Mouse (Mus musculus) layer of hippocampus, postnatal 14 days (tissue): ENCODE data around the gene Rhbdl2. TPM values are rescaled to one million over a fixed set of nuclear protein-coding genes. Genes with fewer than 3 reads are reported as not detected.

Experiments
- DNase-seq, 2 experiments: peaks; one replicate each; pipeline ENCODE4 v3.0.0; 2021 to 2022; ENCODE audit warnings: low spot score in 2 of 2, mixed read lengths in 1 of 2
- long read RNA-seq, 2 experiments: library from polyadenylated mRNA; stranded (forward); transcript quantifications; one replicate each; pipeline ENCODE4 v2.0.0; 2021
- total RNA-seq, 2 experiments: library from RNA; stranded (reverse); gene quantifications; 2 replicates each; pipeline ENCODE4 v1.2.3; 2021

Rhbdl2 gene
- 1 to 10 TPM; 1.7 TPM for total RNA-seq
- long read RNA-seq, experiment 1, partial matches to known transcripts, result 0 of 1 reads
- long read RNA-seq, experiment 1, other reads (novel, unspliced or antisense), result 1 of 1 reads
- long read RNA-seq, experiment 2, partial matches to known transcripts, result 0 of 3 reads
- long read RNA-seq, experiment 2, other reads (novel, unspliced or antisense), result 1 of 3 reads

DNA sequence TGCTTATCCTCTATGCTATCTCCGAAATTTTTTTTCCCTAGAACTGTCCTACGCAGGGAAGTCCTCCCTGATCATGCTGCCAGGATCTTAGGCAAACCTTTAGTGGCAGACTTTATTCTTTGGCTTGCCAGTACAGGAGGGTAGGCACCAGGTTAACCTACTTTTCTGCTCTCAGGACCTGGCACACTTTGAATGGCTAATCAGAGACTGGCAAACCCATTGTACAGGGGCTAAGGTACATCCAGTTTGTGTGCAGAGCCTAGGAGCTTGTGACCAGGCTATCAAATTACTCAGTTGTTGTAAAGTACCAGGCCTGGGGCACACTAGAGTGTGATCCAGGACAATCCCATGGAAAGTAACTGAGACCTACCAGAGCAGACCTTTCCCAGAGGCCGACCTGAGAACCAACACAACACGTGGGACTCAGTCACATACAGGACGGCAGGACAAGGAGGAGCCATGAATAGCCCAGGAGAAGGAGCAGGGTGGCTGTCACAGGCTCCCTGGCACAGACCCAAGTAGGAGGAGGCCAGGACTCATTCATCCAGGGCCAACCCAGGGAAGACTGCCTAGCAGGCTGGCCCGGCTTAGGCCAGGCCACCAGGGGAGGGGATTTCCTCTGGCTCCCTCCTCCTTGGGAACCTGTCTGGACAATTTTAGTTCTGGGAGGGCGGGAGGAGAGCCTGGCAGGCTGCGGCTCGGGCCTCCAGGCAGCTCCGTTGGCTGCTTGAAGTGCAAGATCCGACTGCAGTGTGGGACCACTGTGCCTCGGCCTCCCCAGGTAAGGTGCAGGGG, at the start of gene Rhbdl2:
TSS of gene Rhbdl2 (plus strand) at position 684 of the 795 bp plus-strand sequence.
- DNase-seq, result peak; percentile 52 to 68

- no peak for DNase-seq
Measured at GRCm38 (mm10) chr4:123738708-123739107, 49.0 kb upstream of the Rhbdl2 start.

DNA sequence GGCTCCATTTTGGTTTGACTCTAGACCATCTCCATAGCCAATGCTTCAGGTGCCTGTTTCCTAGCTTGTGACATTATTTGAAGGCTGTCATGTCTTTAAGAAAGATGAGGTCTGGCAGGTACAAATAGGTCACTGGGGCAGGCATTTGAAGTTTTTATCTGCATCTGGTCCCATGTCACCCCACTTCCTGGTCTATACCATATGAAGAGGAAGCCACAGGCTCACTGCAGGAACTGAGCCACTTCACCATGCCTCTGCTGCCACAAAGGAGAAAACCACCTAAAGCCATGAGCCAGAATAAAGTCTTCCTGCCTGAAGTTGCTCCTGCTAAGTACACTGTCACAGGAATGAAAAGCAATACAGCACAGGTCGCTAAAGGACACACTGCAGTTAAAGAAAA, 44.8 kb upstream of the Rhbdl2 start:
- DNase-seq, result no peak

DNA sequence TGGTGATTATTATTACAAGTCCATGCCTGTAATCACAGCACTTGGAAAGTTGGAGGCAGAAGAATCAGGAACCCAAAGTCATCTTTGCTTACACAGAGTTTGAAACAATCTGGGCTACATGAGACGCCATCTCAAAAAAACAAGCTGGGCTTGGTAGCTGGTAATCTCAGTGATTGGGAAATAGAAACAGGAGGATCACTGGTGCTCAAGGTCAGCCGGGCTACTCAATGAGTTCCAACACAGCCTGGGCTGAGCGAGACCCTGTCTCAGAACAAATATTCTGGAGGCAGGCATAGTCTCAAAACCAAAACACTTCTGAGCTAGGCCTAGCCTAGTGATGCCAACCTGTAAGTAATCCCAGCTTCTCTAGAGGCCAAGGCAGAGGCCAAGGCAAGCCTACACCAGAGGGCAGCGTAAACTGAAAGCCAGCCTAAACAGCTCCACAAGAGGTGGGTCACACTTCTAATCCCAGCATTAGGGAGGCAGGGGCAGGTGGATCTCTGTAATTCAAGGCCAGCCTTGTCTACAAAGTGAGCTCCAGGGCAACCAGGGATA, 42.4 kb upstream of the Rhbdl2 start:
- no peak for DNase-seq

DNA sequence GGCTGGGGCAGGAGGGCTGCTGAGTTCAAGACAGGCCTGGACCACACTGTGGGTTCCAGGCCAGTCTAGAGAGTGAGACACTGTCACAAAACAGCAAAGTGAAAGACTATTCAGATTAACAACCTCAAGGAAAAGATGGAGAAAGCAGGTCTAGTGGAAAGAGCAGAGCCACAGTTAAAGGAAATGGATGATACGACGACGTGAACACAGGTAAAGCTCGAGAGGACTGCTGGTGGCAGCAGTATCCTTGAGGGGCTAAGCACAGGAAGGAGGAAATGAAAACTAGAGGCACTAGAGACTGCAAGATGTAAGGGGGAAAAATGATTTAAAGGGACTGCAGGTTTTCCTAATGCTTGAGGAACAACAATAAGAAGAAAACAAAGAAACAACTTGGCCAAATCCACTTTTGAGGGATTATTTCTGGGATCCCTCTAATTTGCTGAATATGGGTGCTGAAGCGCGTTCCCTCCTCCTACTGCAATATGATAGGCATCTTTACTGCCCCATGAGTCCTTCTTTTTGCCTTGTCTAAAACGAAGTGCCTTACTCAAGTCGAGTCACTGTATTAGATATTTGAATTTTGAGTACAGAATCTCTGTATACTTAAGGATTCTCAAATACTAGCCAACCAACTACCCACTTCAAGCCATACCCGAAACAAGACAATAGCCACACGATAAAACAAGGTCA, 38.8 kb upstream of the Rhbdl2 start:
- DNase-seq, result no peak

DNA sequence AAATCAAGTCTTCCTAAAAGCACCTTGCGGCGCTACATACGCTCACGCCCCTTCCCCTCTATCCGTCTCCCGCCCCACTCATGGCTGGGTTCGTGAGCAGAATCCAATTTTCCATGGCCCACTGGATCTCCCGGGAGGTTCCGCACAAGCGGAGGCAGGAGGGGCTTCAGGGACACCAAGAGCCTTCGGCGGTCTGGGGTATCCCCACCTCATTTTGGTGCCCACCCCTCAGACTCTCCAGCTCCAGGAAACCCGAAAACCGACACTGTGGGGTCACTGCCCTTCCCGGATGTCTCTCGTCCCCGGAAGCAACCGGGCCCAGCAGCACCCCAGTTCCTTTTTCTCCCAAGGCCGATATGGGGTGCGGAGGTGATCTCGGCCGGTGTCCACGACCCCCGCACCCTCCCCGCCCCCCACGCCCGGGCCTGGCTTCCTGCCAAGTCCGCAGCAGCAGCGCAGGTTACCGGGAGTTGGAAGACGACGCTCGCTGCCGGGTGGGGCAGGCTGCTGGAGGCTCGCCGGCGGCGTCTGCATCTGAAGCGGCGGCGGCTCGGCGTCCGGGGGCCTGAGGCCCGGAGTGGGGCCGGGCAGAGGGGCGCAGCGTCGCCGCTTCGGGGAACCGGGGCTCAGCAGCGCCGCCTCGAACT, 38.1 kb upstream of the Rhbdl2 start:
- peak; percentile 21 to 29 for DNase-seq

- DNase-seq, result peak; percentile 96 to 98
Measured at GRCm38 (mm10) chr4:123750152-123750651, 37.5 kb upstream of the Rhbdl2 start, which contains the start of gene Akirin1. Gene Akirin1 (minus strand): TSS chr4:123750345.

DNA sequence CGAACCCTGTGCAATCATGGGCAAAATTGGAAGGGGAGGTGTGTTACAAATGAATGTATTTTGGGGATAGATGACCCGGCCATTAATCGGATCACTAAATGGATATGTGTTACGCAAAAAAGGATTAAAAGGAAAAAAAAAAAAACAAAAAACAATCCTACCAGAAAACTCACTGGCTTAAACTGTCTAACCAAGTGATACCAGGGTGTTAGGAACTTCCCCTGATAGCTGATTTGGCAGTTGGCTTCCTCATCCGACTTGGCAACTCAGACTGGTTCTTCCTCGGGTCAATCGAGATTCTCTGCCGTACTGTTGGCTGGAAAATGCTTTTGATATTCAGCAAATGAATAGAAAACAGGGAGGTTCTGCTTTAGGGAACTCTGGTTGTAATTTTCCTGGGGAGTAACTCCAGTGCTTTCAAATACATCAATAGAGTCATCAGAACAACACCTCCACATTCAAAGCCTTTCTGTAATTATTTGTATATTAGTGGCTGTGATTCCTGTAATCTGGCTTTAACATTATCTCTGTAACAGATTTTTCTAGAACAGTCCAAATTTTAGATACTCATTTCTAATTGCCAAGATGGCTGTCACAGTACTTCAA, 36.9 kb upstream of the Rhbdl2 start:
- peak; percentile 25 to 61 for DNase-seq

DNA sequence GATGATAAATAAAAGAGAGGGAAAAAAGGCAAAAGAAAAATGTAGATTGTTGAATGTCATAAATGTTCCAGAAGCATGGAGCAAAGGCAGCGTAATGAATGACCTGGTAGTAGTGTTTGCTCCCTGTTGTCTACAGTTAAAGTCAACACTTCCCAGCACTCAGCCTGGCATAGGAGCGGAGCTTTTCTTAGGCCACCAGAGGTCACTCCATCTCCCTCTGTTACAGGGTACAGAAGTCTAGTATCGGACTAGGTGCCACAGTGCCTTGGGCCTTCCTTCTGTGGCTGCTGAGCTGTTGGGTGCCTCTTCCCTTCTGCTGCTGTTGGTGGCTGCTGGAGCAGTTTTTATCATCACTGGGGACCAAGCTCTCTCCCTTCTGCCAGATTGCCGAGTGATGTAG, 29.4 kb upstream of the Rhbdl2 start:
- DNase-seq, result no peak

DNA sequence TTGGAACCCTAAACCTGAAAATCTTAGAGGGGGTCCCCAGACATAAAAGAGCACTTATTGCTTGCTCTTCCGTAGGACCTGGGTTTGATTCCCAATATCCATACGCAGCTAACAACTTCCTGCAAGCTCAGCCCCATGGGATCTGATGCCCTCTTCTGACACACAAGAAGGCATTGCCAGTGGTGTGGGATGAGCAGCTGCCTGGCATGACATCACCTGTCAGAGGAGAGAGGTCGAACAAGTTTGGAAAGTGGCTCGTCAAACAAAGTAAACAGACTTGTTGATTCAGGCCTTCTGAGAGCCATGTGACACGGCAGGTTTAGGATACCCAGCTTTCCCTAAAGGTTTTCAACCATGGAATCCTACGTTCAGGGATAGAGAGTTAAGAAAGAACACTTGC, 22.6 kb upstream of the Rhbdl2 start:
- no peak for DNase-seq

DNA sequence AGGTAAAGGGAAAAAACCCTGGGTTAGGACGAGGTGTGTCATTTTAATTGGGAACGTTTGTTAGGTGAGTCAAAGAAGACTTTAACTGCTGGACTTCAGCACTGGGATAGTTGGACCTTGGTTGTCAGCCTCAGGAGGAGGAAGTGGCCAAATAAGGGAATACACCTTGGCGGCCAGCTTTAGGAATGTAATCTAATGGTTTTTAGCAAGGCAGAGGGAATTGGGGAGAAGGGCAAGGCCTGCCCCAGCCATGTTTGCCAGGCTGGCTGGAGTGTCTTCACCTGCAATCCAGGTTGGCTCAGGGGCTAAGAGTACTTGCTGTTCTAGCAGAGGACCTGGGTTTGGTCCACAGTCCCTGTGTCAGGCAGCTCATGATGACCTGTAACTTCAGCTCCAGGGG, 19.9 kb upstream of the Rhbdl2 start:
- no peak for DNase-seq

DNA sequence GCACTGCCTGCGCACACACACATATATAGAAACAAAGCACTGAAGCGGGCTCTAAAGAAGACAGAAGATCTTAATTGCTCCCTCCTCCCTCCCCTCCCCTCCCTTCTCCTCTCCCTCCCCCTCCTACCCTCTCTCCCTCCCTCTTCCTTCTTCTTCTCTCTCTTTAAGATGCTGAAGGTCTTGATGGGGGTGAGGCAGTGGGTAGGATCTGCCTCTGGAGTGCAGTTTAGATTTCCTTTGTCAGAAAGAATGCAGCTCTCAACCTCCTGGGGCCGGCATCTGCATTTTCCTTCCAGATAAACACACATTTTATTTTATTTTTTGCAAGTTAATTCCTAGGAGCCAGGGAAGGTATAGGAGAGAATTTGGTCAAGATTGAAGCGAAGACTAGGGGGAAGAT, 19.4 kb upstream of the Rhbdl2 start:
- DNase-seq, result no peak

GRCm38 (mm10) chr4:123792666-123793065, 5.0 kb downstream of the Rhbdl2 start:
- DNase-seq, result no peak

DNA sequence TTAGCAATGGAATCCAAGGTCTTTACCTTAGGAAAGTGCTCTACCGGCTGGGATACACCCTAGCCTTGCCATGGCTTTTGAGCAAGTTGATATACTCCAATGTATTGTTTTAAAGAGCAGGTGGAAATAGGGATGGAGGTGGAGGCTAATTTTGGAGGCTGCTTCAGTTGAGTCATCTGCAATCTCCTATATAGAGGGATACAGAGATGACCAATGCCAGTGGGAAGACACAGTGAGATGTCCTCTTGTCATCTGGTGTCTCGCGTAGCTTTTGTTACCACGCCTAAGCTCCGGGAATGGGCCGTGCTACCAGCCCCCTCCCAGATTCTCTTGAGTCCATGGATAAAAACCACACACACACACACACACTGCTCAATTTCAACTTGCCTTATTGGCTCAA, 5.5 kb downstream of the Rhbdl2 start:
- no peak for DNase-seq

GRCm38 (mm10) chr4:123795057-123795456, 7.4 kb downstream of the Rhbdl2 start:
- no peak for DNase-seq

- no peak for DNase-seq
Measured at GRCm38 (mm10) chr4:123797403-123797802, 9.7 kb downstream of the Rhbdl2 start.

DNA sequence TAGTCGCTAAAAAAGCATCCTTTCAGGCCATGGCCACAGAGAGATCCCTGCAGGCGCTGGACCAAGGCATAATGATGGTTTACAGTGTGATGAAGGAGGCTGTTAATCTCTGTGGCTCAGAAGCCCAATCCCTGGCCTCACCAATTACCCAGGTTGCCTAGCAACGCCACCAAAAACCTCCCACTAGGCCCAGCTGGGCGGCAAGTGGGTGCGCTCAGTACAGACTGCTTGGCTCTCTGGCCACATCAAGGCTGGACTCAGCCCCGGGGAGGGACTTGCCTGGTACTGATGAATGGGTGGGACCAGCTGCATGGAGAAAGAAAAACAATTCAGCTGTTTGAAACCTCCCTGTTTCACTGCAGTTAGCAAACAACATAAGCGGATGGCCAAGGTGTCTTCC, 10.2 kb downstream of the Rhbdl2 start:
- DNase-seq, result peak; percentile 64 to 75

- peak in 1 of 2 experiments; percentile 6 for DNase-seq
Measured at GRCm38 (mm10) chr4:123803642-123804041, 16.0 kb downstream of the Rhbdl2 start.

DNA sequence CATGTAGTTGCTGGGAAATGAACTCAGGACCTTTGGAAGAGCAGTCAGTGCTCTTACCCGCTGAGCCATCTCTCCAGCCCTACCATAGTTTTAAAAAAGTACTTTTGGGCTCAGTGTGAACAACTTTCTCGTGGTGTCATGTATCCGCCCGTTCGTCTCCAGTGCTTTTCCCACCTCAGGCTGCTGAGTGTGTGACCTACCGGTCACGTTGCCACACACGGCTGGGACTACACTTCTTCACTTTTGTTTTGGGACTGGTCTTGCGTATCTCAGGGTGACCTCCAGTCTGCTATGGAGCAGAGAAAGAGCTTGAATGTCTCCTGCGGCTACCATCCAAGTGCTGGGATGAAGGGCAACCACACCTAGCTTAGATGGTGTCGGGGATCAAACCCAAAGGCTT, 20.6 kb downstream of the Rhbdl2 start:
- no peak for DNase-seq

DNA sequence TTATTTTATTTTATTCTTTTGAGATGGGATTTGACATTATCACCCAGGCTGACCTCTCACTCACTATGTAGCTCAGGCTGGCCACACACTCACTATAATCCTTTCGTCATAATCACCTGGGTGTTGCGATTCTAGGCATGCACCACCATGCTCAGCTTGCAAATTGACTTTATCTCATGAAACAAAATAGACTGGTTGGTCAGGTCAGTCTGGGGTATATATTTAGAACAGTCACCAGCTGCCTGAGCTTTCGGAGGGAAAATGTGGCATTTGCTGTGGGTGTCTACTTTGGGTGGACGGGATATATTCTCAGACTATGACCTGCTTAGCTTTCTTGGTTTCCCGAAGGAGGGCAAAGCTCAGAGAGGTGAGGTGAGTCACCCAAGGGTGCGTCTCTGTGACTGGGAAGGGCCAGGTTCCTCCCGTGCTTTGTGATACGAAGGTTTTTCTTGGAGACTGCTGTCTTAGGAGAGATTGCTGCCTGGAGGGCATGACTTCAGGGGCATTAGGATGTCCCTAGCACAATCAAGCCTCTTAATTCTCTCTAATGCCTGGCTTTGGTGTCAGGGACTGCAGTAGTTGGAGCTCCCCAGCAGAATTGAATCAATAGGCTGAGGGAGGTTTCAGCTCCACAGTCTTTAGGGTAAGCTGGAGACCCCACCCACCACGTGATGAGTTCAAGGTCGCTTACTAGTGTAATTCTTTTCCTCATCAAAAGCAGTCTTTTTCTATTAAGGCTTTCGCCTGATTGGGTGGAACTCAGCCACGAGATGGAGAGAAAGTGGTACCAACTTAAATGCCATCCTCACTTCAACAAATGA, 23.0 kb downstream of the Rhbdl2 start:
- DNase-seq, result no peak
